Mouse (Mus musculus) frontal cortex, postnatal 36 days (tissue): ENCODE results near the gene Ppt1.
"Not testable (repeated sequence)": the region's sequence is repeated elsewhere in the genome, so short reads cannot be mapped to it uniquely, and the experiment has no call there.

Experiments
- DNase-seq, 2 experiments: peaks; one replicate each; pipeline ENCODE4 v3.0.0; 2022; ENCODE audit warnings: low spot score in 2 of 2

Ppt1 gene

DNA sequence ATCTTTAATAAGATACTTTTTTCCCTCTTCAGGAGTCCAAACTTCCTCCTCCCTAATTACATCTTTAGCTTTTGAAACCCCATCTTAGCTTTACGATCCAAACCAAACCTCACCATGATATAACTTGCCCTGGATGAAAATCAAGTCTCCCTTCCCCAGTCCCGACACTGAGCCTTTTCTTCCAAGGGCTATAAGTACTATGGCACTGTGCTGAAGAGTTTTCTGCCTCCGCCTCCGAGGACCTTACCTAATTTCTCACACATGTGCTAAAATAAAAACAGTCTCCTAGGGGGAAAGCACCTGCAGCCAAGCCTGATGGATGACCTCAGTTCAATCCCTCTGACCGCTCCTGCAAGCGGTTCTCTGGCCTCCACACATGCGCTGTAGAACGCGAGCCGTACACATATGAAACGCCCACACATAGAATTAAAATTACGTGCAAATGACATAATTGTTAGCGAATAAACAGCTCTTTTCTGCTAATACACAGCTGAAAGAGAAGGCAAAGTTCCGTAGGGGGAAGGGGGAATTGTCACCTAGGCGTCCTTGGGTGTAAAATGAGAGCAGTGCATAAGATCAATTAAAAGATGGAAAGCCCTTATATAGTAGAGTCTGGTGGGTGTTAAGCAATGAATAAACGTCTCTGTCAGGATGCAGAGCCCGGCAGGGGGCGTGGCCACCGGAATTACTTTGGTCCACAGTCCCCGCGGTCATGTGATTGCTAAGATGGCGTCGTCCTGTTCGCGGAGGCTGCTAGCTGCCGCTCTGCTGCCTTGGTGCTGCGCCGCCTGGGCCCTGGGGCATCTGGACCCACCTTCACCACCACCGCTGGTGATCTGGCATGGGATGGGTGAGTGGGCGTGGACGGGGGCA is at the start of gene Ppt1:
TSS of gene Ppt1 (plus strand) at position 713 of the 873 bp plus-strand sequence.
- peak; percentile 89 to 95 for DNase-seq

DNA sequence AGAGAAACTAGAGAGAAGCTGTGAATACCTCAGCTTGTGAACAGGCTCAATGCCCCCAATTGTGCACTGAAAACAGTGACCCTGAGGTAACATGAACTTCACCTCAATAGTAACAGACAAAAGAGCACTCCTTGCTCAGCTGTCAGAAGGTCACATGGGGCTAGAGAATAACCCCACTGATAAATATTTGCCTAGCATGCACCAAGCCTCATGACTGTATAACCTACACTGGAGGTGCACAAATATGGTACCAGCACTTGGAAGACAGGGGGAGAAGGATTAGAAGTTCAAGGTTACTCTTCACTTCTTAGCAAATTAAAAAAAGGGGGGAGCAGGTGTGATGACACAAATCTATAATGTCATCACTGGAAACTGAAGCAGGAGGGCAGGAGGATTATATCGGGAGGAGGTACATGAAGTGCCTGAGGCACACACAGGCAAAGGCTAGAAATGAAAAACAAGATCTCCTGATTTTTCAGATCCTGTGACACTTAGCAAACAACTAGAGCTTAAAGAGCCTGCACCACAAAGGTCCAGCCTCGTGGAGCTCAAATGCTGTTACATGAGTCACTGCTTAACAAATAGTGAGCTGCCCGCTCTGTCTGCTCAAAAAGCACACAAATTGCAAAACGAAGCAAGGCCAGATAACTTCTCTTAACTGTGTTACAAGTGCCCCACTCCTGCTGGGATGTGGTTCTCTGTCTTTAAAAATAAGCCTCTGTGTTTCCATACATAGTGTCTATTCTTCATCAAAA is 46.5 kb upstream of the Ppt1 start:
- DNase-seq, result no peak

DNA sequence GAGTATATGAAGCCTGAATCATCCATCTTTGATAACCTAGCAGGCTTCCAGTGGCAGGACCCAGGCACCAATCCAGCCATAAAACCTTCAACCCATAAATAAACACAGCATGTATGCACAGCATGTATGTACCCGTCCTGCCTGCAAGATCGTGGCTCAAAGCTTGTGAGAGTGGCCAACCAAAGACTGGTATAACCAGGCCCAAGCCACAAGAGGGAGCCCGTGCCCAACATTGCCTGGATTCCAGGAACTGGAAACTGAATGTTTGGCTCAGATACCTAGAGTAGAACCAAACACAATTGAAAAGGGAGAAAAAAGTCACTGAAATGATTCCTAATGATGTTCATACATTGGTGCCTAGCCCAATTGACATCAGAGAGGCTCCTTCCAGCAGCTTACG is 27.9 kb upstream of the Ppt1 start:
- DNase-seq, result peak; percentile 72 to 75

DNA sequence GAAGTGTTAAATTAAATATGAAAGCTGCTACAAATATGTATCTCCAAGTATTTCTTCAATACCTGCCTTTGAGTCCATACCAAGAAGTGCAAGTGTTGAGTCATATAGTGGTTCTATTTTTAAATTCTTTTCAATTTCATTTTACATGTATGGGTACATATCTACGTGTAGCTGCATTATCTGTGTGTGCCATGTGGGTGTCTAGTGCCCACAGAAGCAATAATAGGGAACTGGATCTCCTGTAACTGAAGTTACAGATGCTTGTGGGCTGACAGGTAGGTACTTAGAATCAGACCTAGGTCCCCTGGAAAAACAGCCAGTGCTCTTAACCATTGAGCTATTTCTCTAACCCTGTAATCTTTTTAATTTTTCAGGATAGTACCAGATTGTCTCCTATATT is 24.9 kb upstream of the Ppt1 start:
- DNase-seq, result no peak

DNA sequence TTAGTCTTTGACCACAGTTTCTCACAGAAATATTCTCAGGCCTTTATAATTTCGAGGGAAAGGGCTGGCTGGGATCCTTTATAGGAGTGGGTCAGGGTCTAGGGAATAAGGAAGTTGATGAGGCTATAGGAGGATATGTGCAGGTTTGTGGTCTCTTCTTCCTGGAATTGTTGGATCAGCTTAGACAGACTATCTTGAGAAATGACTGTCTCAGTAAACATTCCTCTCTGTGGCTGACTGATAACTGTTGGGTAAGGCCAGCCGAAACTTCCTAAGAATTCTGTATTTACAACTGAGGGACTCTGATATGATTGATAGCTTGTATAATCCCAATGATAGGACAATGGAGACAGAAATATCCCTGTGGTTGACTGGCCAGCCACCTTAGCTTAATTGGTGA is 24.2 kb upstream of the Ppt1 start:
- DNase-seq, result no peak

DNA sequence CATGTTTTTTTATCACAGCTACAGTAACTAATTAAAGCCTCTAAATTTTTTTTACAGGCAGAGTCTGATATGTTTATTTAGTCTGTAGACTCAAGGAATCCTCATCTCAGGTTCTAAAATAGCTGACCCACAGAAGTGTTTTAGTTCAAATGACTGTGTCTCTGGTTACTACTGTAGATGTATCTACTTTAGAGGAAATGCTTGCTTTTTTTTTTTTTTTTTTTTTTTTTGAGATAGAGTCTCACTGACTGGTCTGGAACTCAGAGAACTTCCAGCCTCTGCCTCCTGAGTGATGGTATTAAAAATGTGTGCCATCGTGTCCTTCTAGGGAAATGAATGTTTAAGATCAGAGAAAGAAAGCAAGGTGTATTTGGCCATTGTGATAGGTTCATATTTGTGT is 19.8 kb upstream of the Ppt1 start:
- DNase-seq, result no peak

DNA sequence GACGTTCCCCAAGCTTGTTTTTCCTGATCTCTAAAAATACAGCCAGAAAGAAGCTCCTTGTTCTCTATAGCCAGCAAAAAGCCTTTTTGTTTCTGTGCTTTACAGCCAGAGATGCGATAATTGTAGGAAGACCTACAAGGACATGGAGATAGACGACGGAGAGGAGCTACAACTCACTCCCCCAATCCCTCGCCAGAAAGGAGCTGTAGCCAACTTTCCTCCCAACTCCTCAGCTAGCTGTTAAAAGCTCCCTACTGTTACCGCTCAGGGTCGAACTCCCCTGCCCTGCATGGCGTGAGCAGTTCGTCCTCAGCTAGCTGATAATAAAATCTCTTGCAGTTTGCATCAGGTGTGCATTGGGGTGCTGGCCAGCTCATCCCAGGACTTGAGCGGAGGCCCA is 15.1 kb upstream of the Ppt1 start:
- not testable (repeated sequence) for DNase-seq

DNA sequence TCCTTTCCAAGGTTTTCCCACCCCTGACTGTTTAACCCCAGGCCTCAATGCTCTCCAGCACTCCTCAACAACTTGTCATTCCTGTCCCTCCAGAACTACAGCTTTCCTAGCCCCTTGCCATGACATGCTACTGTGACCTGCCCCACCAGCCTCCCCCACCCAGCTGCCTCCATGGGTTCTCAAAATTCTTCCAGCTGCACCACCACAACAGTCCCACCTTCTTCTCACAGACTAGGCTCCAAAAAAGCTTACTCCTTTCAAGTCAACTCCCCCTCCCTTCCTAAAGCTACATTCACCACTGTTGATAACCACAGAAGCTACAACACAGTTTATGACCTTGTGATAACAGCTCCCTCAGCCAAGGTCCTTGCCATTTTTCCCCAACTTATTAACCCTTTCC is 8.4 kb upstream of the Ppt1 start:
- no peak for DNase-seq

DNA sequence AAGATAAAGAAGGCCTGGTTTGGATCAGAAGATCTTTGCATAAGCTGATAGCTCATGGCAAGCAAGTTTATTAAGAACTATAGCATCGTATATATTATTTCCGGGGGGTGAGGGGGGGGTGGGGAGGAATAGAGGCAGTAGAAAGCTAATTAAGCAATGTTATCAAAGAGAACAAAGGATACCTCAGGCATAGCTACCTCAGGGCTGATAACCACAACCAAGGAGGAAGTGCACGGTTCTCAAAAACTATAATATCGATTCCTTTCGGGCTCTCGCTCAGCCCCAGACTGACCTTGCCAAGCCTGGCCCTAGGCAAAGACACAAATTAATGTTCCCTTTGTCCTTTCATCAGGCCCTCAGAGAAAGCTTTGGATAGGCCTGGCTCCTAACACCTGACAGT is 6.7 kb upstream of the Ppt1 start:
- no peak for DNase-seq

DNA sequence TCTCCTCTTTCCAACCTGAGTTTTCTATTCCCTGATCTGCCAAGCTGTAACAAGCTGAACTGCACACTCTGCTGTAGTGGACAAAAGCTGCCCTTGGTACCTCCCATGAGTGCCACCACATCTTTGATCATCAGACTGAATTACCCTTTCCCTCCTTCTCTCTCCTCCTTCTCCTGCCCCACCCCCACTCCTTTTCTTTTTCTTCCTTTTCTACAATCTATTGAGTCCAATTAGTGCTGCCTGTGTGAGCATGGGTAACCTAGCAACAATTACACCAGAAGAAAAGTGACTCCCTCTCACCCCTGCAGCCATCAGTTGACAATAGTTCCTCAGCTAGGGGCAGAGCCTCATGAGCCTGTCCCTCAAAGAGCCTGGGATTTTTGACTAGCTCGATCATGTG is 4.2 kb upstream of the Ppt1 start:
- no peak for DNase-seq

DNA sequence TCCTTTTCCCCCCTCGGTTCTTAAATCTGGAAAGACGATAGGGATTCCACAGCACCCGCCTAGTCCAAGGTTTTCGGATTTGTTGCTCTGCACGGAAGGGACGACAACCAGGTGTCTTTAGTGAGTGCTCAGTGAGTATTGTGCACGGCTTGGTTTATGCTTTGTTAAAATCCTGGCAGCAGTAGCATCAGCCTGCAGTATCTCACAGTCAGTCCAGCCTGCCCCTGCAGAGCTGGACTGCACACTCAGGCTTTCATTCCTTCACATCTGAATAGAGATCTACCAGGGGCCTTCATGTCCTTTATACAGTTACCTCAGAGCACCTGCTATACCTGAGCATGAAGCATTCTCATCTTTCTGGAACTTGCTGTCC is 347 bp downstream of the Ppt1 start:
- DNase-seq, result no peak

DNA sequence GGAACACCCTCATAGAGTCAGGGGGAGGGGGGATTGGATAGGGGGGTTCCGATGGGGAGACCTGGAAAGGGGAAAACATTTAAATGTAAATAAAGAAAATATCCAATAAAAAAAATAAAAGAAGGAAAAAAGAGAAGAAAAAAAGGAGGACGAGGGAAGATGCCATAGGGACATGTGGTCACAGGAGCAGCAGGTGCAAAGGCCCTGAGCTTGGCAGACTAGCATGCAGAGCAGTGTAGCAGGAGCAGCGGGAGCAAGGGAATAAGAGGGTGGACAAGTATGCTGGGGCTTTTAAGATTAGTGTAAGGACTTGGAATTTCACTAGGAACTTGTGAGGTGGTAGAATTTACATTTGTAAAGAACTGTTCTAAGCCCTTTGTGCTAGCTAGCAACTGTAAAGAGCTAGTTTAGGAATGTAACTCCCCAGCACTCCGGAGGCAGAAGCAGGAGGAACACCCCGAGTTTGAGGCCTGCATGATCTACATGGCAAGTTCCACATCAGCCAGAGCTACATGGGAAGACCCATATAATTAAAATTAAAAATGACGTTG is 1.2 kb downstream of the Ppt1 start:
- no peak for DNase-seq

DNA sequence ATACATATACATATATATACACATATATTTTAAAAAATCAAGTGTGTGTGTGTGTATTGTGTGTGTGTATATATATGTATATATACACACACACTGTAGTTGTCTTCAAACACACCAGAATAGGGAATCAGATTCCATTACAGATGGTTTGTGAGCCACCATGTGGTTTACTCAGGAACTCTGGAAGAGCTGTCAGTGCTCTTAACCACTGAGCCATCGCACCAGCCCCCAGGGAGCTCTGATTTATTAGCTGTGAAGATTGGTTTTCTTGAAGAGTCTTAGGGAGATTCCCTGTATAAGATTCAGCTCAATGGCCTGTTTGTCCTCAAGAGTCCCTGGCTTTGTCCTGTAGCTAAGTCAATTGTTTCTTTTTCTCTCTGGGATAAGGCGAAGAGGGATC is 2.0 kb downstream of the Ppt1 start:
- no peak for DNase-seq

DNA sequence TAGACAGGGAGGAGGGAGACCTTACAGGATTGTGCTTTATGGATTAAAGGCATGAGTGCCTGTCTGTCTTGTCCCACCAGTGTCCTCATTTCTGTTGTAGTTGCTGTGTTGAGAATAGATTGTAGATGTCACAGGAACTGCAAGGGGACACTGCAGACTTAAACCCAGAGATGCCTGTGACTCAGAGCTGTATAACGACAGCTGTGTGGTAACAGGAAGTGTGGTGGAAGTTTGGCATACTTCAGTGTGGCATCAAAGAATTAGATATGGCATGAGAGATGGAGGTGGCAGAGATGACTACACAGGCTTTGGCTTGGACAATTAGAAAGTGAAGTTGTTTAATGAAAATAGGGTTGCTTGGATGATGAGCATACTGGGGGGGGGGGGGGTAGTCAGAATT is 2.4 kb downstream of the Ppt1 start:
- no peak for DNase-seq

DNA sequence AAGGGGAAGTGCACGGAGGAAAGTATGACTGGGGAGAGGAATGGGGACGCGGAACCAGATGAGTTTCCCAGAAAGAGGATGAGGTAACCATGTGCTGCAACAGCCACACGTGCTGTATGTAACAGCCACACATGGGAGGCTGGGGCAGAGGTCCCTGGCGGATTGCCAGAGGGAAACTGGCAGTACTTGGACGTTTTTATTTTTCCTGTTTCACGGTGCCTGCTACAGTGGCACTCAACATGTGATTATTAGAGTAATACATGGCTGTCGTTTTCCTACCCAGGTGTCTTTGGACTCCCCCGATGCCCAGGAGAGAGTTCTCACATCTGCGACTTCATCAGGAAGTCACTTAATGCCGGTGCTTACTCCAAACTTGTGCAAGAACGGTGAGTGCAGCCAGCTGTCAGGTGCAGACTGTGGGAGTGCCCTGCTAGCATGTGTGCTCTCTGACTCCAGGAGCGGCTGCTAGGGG is 12.1 kb downstream of the Ppt1 start:
- DNase-seq, result no peak

DNA sequence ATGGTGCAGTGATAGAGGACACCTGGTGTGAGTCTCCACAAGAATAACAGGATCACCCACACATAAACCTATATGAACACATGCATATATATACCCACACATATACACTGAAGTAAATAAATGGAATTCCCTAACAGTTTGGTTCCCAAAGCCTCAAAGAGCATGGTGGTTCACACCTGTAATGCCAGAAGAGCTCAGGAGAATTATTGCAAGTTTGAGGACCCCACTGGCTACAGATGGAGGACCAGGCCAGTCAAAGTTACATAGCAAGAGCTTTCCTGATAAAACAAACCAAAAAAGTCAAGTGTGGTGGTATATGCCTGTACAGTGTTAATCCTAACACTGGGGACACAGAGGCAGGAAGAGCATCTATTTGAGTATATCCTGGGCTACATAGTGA is 15.5 kb downstream of the Ppt1 start:
- no peak for DNase-seq

DNA sequence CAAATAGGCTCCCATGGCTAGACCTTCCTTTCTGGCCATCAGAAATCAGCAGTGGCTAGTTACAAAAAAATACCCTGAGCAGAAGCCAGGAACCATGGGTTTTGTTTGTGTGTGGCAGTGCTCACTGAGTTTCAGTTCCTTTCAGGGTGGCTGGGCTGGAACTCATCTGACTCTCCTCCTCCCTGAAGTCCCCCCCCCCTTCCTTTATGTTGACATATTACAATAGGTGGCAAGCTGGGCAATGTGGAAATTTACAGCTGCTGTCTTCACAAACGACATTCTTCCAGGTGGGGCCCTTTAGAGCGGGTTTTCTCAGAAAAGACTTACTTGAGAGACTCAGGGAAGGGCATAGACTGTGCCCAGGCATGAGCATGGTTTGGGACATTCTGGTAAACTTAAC is 17.6 kb downstream of the Ppt1 start:
- DNase-seq, result no peak

DNA sequence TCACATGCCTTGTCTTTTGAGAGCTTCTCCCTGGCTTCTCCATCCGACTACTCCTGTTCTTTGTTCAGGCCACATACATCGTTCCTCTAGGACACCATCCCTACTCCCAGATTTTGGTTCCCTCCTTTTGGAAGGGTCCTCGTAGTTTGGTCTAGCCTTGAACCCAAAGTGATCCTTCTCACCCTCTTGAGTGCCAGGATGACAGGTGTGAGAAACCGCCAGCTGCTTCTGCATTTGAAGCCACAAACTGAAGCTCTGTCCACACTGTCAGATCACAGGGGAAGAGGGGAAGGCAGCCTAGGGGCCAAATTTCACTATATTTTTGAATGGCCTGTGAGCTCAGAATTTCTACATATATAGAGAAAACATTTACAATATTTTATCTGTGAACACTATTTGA is 18.7 kb downstream of the Ppt1 start:
- no peak for DNase-seq

DNA sequence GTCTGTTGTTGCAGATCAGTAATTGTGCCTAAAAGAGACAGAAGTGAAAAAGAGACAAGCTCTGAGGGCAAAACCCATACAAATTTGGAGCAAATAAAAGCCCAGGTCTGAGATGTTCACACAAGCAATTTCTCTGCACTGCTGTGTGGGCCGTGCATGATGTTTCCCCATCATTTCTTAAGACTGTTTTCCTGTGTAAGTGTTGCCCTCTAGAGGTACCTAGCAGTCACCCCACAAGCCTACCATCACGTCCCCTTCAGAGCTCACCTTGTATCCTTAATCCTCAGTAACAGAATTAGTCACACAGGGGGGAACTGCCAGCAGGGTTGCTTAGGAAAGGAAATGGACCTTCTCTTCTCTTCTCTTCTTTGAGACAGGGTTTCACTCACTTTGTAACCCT is 21.9 kb downstream of the Ppt1 start:
- DNase-seq, result no peak

DNA sequence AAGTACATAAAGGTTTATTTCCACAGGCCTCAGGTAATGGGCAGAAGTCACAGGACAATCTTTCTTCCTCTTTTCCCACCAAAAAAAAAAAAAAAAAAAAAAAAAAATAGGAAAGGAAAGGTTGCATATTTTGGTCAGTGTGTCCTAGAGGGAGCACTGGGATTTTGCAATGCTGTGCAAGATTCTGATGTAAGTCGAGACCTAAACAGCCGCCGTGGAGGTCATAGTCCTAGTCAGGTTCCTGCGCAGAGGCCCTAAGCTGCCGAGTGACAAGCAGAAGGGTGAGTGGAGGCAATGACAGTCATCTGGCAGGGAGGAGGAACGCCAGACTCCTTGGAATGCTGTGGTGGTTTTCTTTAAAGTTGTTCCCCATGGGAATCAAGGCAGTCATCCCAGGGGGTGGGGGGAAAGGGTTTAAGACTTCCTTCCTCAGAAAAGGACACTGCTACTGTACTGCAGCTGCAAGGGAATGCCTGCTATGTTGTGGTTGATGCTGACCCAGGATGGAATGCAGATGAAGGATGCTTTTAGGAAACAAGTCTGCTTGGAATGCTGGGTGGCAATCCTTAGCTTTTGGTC is 23.1 kb downstream of the Ppt1 start:
- DNase-seq, result no peak

DNA sequence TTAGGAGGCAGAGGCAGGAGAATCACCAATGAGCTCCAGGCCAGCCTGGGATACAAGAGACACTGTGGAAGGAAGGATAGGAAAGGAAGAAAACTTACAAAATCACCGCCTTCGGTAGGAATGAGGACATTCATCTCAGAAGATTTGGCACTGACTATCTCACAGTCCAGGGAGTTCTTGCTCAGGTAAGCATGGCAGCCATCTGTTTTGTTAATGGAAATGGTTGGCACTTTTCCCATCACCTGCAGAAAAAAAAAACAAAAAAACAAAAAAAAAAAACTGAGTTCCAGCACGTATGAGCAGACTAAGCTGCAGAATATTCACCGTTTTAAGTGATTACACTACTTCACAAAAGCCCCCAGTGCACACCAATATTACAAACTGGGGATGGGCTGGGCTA is 25.8 kb downstream of the Ppt1 start:
- no peak for DNase-seq

DNA sequence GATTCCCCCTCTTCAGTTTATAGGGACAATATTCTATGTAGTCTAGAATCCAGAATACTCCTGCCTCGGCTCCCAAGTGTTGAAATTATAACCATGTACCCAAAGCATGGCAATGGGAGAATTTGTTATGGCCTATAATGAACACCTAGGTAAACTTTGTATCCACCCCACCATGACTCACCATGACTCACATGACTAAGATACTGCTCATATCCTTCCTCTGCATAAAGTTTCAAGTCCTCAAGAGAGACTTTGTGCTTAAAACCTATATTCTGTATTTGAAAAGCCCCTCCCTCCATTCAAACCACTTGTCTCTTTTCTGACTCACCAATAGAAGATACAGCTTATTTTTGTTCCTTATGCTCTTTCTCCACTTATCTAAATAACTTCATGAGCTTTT is 32.0 kb downstream of the Ppt1 start:
- DNase-seq, result no peak

DNA sequence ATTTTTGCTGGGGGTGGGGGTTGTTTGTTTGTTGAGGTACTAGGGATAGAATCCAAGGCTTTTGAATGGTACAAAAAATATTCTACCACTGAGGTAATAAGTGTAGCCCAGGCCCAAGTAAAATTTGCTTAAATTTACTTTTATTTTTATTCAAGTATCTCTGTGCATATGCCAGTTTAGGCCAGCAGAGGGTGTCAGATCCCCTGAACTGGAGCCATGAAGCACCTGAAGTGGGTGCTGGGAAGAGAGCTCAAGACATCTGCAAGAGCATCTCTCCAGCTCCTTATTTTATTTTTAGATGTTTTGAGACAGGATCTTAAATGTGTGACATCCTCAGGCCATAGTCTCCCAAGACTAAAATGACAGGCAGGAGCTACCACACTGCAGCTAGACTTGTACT is 34.0 kb downstream of the Ppt1 start:
- DNase-seq, result no peak
